Mouse (Mus musculus) lung, postnatal 0 days (tissue): ENCODE results near the gene Adcy3. TPM values are rescaled to one million over a fixed set of nuclear protein-coding genes. Genes with fewer than 3 reads are reported as not detected.

Experiments used
- ATAC-seq: fragments of 200-750 bp; cut with Nextera tagmentation; 2 replicates; pipeline ENCODE4 v1.8.0; 2017; ENCODE audit warnings: moderate library complexity
- DNase-seq: peaks from one replicate; pipeline ENCODE4 v3.0.0-alpha.2; 2016; ENCODE audit warnings: low spot score
- H3K27ac ChIP-seq: fragments of 300-500 bp; sonication (generic); 2 replicates; pipeline ENCODE4 v1.5.1; 2014; ENCODE audit warnings: antibody characterized with exemption, mild to moderate bottlenecking, low read length, mixed read lengths
- H3K27me3 ChIP-seq: fragments of 300-500 bp; sonication (generic); replicated peaks from 2 replicates; pipeline ENCODE4 v1.6.1; 2014; ENCODE audit warnings: low read length, mixed read lengths; ENCODE audit not compliant: insufficient read depth
- H3K36me3 ChIP-seq: fragments of 300-500 bp; sonication (generic); 2 replicates; pipeline ENCODE4 v1.6.1; 2014; ENCODE audit warnings: low read length, mixed read lengths; ENCODE audit not compliant: insufficient read depth
- H3K4me1 ChIP-seq: fragments of 300-500 bp; sonication (generic); 2 replicates; pipeline ENCODE4 v1.6.1; 2014; ENCODE audit warnings: antibody characterized with exemption, low read depth, low read length, mixed read lengths; ENCODE audit not compliant: insufficient read depth
- H3K4me2 ChIP-seq: fragments of 300-500 bp; sonication (generic); replicated peaks from 2 replicates; pipeline ENCODE4 v1.6.1; 2014; ENCODE audit warnings: low read depth, mild to moderate bottlenecking, low read length, moderate library complexity, mixed read lengths
- H3K4me3 ChIP-seq: fragments of 300-500 bp; sonication (generic); 2 replicates; pipeline ENCODE4 v1.5.1; 2014; ENCODE audit warnings: low read depth, low read length
- H3K9ac ChIP-seq: fragments of 300-500 bp; sonication (generic); replicated peaks from 2 replicates; pipeline ENCODE4 v1.6.1; 2014; ENCODE audit warnings: low read depth, mild to moderate bottlenecking
- H3K9me3 ChIP-seq: fragments of 300-500 bp; sonication (generic); 2 replicates; pipeline ENCODE4 v1.6.1; 2016; ENCODE audit warnings: low read length, mixed read lengths
- CTCF ChIP-seq: IDR thresholded peaks from 2 replicates; pipeline ENCODE4 v1.5.1; 2016; ENCODE audit warnings: antibody characterized with exemption, mild to moderate bottlenecking
- EP300 ChIP-seq: IDR thresholded peaks from 2 replicates; pipeline ENCODE4 v1.6.1; 2016; ENCODE audit warnings: antibody characterized with exemption, mild to moderate bottlenecking, control low read depth
- WGBS: fragments of 180-500 bp; shearing (Covaris S2); extraction: QIAGEN DNeasy Blood & Tissue Kit; methylation state at CpG from one replicate; pipeline ENCODE4 v1.1.7; 2014; 5-methylcytosine and 5-hydroxymethylcytosine counted together
- polyA plus RNA-seq: library from polyadenylated mRNA; unstranded; fragments of >200 nt; fragmentation: Nextera tagmentation; extraction: Ambion mirVana; gene quantifications from 2 replicates; pipeline ENCODE4 v1.2.1, GENCODE M21; 2015

Gene Adcy3
- polyA plus RNA-seq, 1 experiment from 2014 or later = 4.9 TPM

DNA sequence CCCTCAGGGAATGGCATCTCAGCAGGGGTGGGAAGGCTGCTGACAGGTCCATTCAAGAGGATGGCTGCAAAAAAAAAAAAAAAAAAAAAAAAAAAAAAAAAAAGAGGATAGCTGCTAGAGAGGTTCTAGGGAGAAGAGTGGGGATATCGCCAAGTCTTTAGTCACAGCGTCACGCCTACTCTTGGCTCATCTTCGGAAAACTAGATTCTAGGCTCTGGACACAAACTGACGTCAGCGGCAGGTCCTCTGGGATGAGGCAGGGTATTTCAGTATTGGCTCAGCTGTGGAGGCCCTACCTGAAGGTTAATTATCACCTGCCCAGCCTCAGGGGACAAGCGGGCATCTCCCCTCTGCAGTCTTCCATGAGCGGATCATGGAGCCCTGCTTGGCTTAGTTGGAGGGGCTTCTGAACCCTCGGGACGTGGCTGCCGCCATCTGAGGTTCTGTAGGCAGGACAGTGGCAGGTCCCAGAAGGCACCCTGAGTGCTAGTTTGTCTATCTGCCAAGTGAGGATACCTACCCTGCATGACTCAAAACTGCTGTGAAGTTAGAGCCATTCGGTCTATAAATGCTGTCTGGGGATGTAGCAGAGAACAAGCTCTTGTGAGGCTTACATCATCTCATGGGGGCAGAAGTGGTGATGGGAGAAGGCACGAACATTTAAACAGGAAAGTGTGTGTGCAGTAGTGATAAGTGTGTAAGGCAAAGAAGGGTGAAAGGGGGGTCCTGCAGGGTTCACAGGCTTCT lies 68.7 kb downstream of the Adcy3 start:
- ATAC-seq = no peak
- H3K36me3 ChIP-seq = peaks cover 5% of the 10 kb centered on the region; the same call in 1 of the 2 replicates

DNA sequence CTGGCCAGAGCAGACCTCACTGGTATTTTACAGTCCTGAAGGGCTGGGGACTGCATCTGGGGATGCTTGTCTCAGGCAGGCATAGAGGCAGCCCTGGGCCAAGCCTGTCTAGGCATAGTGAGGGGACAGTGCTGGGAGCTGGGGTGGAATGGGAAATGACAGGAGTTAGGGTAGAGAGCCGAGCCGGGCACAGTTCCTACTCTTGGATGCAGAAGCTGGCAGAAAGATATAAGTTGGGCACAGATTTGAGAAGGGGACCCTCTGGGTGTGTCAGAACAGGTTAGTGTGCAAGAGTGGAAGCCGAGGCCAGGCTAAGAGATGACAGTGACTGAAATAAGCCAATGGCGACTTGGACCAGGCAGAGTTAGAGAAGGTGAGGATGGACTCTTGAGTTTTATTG lies 69.3 kb downstream of the Adcy3 start:
- Histone ChIP-seq H3K36me3 (peaks cover 5% of the 10 kb centered on the region; the same call in 1 of the 2 replicates), H3K4me2 (no peak overlapping the region), H3K4me1 (no peaks in the 10 kb centered on the region), H3K9me3 (no peaks in the 10 kb centered on the region), H3K4me3 (no peak overlapping the region), H3K9ac (no peak overlapping the region), H3K27ac (no peak overlapping the region), H3K27me3 (no peaks in the 10 kb centered on the region)
- ATAC-seq = no peak
- 85% methylated on average over 4 of the region's 4 CpGs for WGBS
- DNase-seq = no peak
- no peak for TF ChIP-seq CTCF

More for the DNA sequence above, 68.7 kb downstream of the Adcy3 start:
- TF ChIP-seq EP300 = no peak
- no peak for TF ChIP-seq CTCF
- Histone ChIP-seq H3K27me3 (no peaks in the 10 kb centered on the region), H3K4me3 (no peak overlapping the region), H3K27ac (no peak overlapping the region), H3K4me2 (no peak overlapping the region), H3K9me3 (no peaks in the 10 kb centered on the region), H3K9ac (no peak overlapping the region), H3K4me1 (no peaks in the 10 kb centered on the region)
- no peak for DNase-seq
- 88% methylated on average over 13 of the region's 13 CpGs for WGBS

DNA sequence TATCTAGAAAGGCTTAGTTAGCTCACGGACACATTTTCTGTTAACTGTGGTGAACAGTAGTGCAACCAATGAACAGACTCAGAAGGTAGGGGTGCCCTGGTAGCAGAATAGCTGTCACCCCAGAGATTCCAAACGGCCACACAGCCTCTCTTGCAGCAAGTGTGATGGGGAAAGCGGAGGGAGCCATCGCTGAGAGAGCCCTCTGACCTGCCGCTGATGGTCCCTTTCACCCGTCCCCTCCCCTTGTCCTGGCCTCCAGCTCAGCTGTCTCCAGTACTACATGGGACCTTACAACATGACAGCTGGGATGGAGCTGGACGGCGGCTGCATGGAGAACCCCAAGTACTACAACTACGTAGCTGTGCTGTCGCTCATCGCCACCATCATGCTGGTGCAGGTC lies 73.2 kb downstream of the Adcy3 start:
- Histone ChIP-seq H3K27me3 (no peaks in the 10 kb centered on the region), H3K27ac (no peak overlapping the region), H3K4me2 (no peak overlapping the region), H3K9ac (no peak overlapping the region), H3K9me3 (no peaks in the 10 kb centered on the region), H3K36me3 (peaks cover 5% of the 10 kb centered on the region; the same call in 1 of the 2 replicates), H3K4me1 (no peaks in the 10 kb centered on the region), H3K4me3 (no peak overlapping the region)
- WGBS = 91% methylated on average over 11 of the region's 11 CpGs
- DNase-seq (no peak), ATAC-seq (no peak)
- TF ChIP-seq CTCF = no peak
- no peak for TF ChIP-seq EP300

DNA sequence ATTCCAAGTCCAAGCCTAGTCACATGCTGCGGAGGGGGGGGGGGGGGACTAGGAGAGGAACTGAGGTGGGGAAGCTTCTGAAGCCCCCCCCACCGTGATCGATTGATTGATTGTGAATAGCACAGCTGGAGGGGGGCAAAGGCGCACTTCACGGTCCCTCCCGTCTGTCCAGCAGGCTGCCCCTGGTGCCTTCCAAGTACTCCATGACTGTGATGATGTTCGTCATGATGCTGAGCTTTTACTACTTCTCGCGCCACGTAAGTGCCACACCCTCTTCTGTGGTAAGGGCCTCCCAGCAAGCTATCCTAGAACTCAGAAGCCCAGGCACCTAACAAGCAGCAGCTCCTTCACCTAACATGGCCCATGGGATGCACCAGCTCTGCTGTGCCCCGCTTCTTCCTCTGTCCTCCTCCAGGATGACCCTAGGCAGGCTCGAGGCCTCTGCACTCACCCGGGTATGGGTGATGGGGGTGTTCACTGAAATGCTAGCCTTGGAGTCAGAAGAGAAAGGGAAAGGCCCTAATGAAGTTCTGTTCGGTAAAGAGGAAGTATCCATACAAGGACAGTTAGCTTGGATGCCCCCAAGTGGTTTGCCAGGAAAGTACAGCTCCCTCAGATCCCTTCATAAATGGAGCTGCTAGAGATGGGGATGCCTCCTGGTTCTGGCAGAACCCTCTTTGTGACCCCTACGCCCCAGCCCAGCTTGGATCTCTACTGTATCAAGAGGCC lies 75.7 kb downstream of the Adcy3 start:
- no peaks in the 10 kb centered on the region for H3K9me3 ChIP-seq
- H3K9ac ChIP-seq = no peak overlapping the region
- H3K4me2 ChIP-seq = no peak overlapping the region
- no peak overlapping the region for H3K4me3 ChIP-seq
- peaks cover 5% of the 10 kb centered on the region; the same call in 1 of the 2 replicates for H3K36me3 ChIP-seq
- 77% methylated on average over 15 of the region's 15 CpGs for WGBS
- H3K27ac ChIP-seq = no peak overlapping the region
- no peaks in the 10 kb centered on the region for H3K27me3 ChIP-seq
- no peaks in the 10 kb centered on the region for H3K4me1 ChIP-seq
- DNase-seq (peak; percentile 82), ATAC-seq (peak; percentile 53)
- peak; percentile 80 for TF ChIP-seq CTCF
- no peak for TF ChIP-seq EP300

- Histone ChIP-seq H3K27me3 (no peaks in the 10 kb centered on the region), H3K36me3 (peaks cover 8% of the 10 kb centered on the region; the same call in 1 of the 2 replicates), H3K27ac (no peak overlapping the region), H3K4me1 (no peaks in the 10 kb centered on the region), H3K4me3 (no peak overlapping the region), H3K4me2 (no peak overlapping the region), H3K9ac (no peak overlapping the region), H3K9me3 (no peaks in the 10 kb centered on the region)
- WGBS = 95% methylated on average over 9 of the region's 9 CpGs
- DNase-seq (no peak), ATAC-seq (no peak)
- TF ChIP-seq EP300 (no peak), CTCF (no peak)
These were observed 76.3 kb downstream of the Adcy3 start for GRCm38 (mm10) chr12:4209196-4209595.

DNA sequence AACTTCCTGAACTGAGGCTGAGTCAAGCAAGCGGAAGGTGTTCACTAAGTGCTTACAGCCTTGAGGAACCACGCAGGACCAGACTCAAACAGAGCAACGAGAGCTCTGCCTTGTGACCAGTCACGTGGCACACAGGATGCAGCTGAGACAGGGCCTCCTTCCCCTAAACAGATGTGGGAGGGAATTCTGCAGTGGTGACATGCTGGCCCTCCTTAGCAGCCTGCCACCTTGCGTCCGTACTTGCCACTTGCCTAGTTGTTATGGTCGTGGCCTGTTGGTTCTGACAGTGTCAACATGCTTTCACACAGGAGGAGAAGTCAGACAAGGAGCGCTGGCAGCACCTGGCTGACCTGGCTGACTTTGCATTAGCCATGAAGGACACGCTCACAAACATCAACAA lies 78.3 kb downstream of the Adcy3 start:
- Histone ChIP-seq H3K27me3 (no peaks in the 10 kb centered on the region), H3K36me3 (peaks cover 12% of the 10 kb centered on the region; the same call in 1 of the 2 replicates), H3K27ac (no peak overlapping the region), H3K4me3 (no peak overlapping the region), H3K4me1 (no peaks in the 10 kb centered on the region), H3K9me3 (no peaks in the 10 kb centered on the region), H3K9ac (no peak overlapping the region), H3K4me2 (no peak overlapping the region)
- TF ChIP-seq CTCF = peak; percentile 5; the same call in 1 of the 2 replicates
- no peak for TF ChIP-seq EP300
- ATAC-seq = no peak
- WGBS = 77% methylated on average over 9 of the region's 9 CpGs
- DNase-seq = no peak
